Mouse (Mus musculus): ENCODE measurements around the gene Myom1.

DNA sequence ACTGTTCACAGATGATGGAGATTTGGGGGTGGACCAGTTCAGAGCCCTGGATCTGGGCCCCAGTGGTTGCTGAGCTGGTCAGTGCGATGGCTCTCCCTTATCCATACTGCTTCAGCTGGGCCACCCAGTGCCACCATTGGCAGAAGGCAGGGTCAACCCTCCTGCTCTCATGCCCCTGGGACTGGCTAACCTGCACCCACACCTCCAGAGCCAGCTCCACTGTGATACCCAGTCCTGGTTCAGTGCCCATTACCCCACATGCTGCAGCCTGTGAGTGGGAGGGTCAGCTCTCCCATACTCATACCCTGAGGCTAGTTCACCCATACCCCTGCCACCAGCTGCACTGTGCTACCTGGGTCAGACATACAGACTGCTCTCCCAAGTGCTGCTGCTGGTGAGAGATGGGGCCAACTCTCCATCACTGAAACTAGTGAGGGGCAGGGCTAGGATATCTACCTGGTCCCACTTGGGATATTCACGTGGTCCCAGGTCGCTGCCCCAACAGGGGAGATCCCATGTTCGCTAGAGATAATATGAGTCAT lies 15.1 kb downstream of the Myom1 start:
- TF ChIP-seq POLR2A (IDR thresholded peaks at IDR 0.05; ENCODE audit: borderline replicate concordance, control insufficient read depth, low read depth, low read length), result no peak
- TF ChIP-seq CTCF (IDR thresholded peaks at IDR 0.05; ENCODE audit: control insufficient read depth, insufficient read depth, low read length), result no peak
